Mouse (Mus musculus) kidney, adult 2 months (tissue): Measurements from ENCODE around the gene Myo1e.

Source experiments
- CTCF ChIP-seq: fragments of 200-500 bp; conservative IDR thresholded peaks from 2 replicates; pipeline ENCODE4 v1.5.1; 2011; ENCODE audit warnings: low read depth, mild to moderate bottlenecking, control low read depth, low read length, moderate library complexity, mixed read lengths; ENCODE audit not compliant: insufficient read depth, insufficient read length
- POLR2A ChIP-seq: fragments of 200-500 bp; IDR thresholded peaks from one replicate; pipeline ENCODE4 v1.6.1; 2011; ENCODE audit warnings: low read depth, low read length, control low read depth

GRCm38 (mm10) chr9:70384494-70384893 lies 177.3 kb downstream of the Myo1e start:
- TF ChIP-seq POLR2A (no peak), CTCF (no peak)
